8 mouse cellular contexts compared by ENCODE assay signal in genomic region chr12:69513166-69513565, GRCm38 (mm10).
DNase-seq lines count a peak whose midpoint lies in the region; ATAC-seq and TF ChIP-seq lines count a peak whose summit lies in the region.

No protein-coding gene starts in this region.

- H3K4me3 ChIP-seq in kidney, embryonic 16.5 days (ENCODE audit: low read length), result no peak overlapping the region
- no peak overlapping the region for H3K4me3 ChIP-seq in intestine, postnatal 0 days (ENCODE audit: low read depth, low read length)
- no peak overlapping the region for H3K4me3 ChIP-seq in lung, postnatal 0 days (ENCODE audit: low read depth, low read length)
- no peak overlapping the region for H3K4me3 ChIP-seq in stomach, embryonic 15.5 days (replicated peaks)
- no peak overlapping the region for H3K4me3 ChIP-seq in neural tube, embryonic 15.5 days (replicated peaks)

- 58% methylated on average over 4 of the region's 4 CpGs for WGBS in kidney, embryonic 16.5 days
- WGBS in intestine, postnatal 0 days, result 19% methylated on average over 4 of the region's 4 CpGs
- WGBS in lung, postnatal 0 days, result 41% methylated on average over 4 of the region's 4 CpGs
- 33% methylated on average over 4 of the region's 4 CpGs for WGBS in stomach, embryonic 15.5 days
- 75% methylated on average over 4 of the region's 4 CpGs for WGBS in neural tube, embryonic 15.5 days

- H3K4me1 ChIP-seq in kidney, embryonic 16.5 days (ENCODE audit: insufficient read depth, low read length), result peaks cover 11% of the 10 kb centered on the region
- peaks cover 22% of the 10 kb centered on the region; the same call in 1 of the 2 replicates for H3K4me1 ChIP-seq in intestine, postnatal 0 days (replicated peaks; ENCODE audit: control insufficient read depth, insufficient read depth, low read length)
- H3K4me1 ChIP-seq in lung, postnatal 0 days (ENCODE audit: insufficient read depth, low read depth, low read length), result peaks cover 12% of the 10 kb centered on the region; the same call in 1 of the 2 replicates
- peaks cover 9% of the 10 kb centered on the region; the same call in 1 of the 2 replicates for H3K4me1 ChIP-seq in stomach, embryonic 15.5 days
- H3K4me1 ChIP-seq in neural tube, embryonic 15.5 days, result no peaks in the 10 kb centered on the region

- no peaks in the 10 kb centered on the region for H3K27me3 ChIP-seq in kidney, embryonic 16.5 days (ENCODE audit: insufficient read depth, low read length)
- no peaks in the 10 kb centered on the region for H3K27me3 ChIP-seq in intestine, postnatal 0 days (replicated peaks; ENCODE audit: control insufficient read depth, insufficient read depth, low read length)
- no peaks in the 10 kb centered on the region for H3K27me3 ChIP-seq in lung, postnatal 0 days (replicated peaks; ENCODE audit: insufficient read depth, low read length)
- H3K27me3 ChIP-seq in stomach, embryonic 15.5 days (replicated peaks), result no peaks in the 10 kb centered on the region
- no peaks in the 10 kb centered on the region for H3K27me3 ChIP-seq in neural tube, embryonic 15.5 days (replicated peaks)

- H3K9ac ChIP-seq in kidney, embryonic 16.5 days (replicated peaks; ENCODE audit: low read length), result no peak overlapping the region
- no peak overlapping the region for H3K9ac ChIP-seq in intestine, postnatal 0 days (ENCODE audit: low read depth, low read length)
- no peak overlapping the region for H3K9ac ChIP-seq in lung, postnatal 0 days (replicated peaks; ENCODE audit: low read depth)
- H3K9ac ChIP-seq in stomach, embryonic 15.5 days, result no peak overlapping the region
- H3K9ac ChIP-seq in neural tube, embryonic 15.5 days (replicated peaks), result no peak overlapping the region

- no peak overlapping the region for H3K4me2 ChIP-seq in kidney, embryonic 16.5 days (replicated peaks; ENCODE audit: low read depth, low read length)
- 0 out of 2 replicates have a peak overlapping the region, but pooled peaks have one; percentile 21 for H3K4me2 ChIP-seq in intestine, postnatal 0 days (replicated peaks; ENCODE audit: low read depth)
- no peak overlapping the region for H3K4me2 ChIP-seq in lung, postnatal 0 days (replicated peaks; ENCODE audit: low read depth, low read length)
- H3K4me2 ChIP-seq in stomach, embryonic 15.5 days, result no peak overlapping the region
- H3K4me2 ChIP-seq in neural tube, embryonic 15.5 days, result no peak overlapping the region

- no peak overlapping the region for H3K27ac ChIP-seq in kidney, embryonic 16.5 days (ENCODE audit: low read length)
- no peak overlapping the region for H3K27ac ChIP-seq in intestine, postnatal 0 days (ENCODE audit: low read depth, low read length)
- H3K27ac ChIP-seq in lung, postnatal 0 days (ENCODE audit: low read length), result peak overlapping the region; percentile 26; the same call in 1 of the 2 replicates
- peak overlapping the region; percentile 59; the same call in 1 of the 2 replicates for H3K27ac ChIP-seq in stomach, embryonic 15.5 days
- H3K27ac ChIP-seq in neural tube, embryonic 15.5 days (replicated peaks), result no peak overlapping the region

- H3K9me3 ChIP-seq in kidney, embryonic 16.5 days (ENCODE audit: low read length), result no peaks in the 10 kb centered on the region
- H3K9me3 ChIP-seq in intestine, postnatal 0 days (ENCODE audit: control insufficient read depth), result no peaks in the 10 kb centered on the region
- no peaks in the 10 kb centered on the region for H3K9me3 ChIP-seq in lung, postnatal 0 days (ENCODE audit: low read length)
- no peaks in the 10 kb centered on the region for H3K9me3 ChIP-seq in stomach, embryonic 15.5 days
- no peaks in the 10 kb centered on the region for H3K9me3 ChIP-seq in neural tube, embryonic 15.5 days (replicated peaks)

- ATAC-seq in kidney, embryonic 16.5 days (ENCODE audit: low FRiP score, low TSS enrichment), result no peak
- ATAC-seq in intestine, postnatal 0 days, result peak; percentile 56
- ATAC-seq in lung, postnatal 0 days, result peak; percentile 48
- peak; percentile 61 for ATAC-seq in stomach, embryonic 15.5 days (ENCODE audit: insufficient read depth, low FRiP score, low read depth)
- no peak for ATAC-seq in neural tube, embryonic 15.5 days (ENCODE audit: low FRiP score)

- TF ChIP-seq CTCF in intestine, postnatal 0 days (IDR thresholded peaks at IDR 0.05; ENCODE audit: low read depth), result 0 out of 2 replicates have a peak, but pooled peaks have one; percentile 19
- TF ChIP-seq CTCF in lung, postnatal 0 days (IDR thresholded peaks at IDR 0.05), result peak; percentile 17

- H3K36me3 ChIP-seq in kidney, embryonic 16.5 days (ENCODE audit: insufficient read depth, low read length), result no peaks in the 10 kb centered on the region
- no peaks in the 10 kb centered on the region for H3K36me3 ChIP-seq in intestine, postnatal 0 days (ENCODE audit: control insufficient read depth, insufficient read depth)
- no peaks in the 10 kb centered on the region for H3K36me3 ChIP-seq in lung, postnatal 0 days (ENCODE audit: insufficient read depth, low read length)
- H3K36me3 ChIP-seq in stomach, embryonic 15.5 days, result no peaks in the 10 kb centered on the region
- no peaks in the 10 kb centered on the region for H3K36me3 ChIP-seq in neural tube, embryonic 15.5 days

- DNase-seq in kidney, adult 11 months, result peak; percentile 82
- peak; percentile 64 for DNase-seq in lung, postnatal 0 days (ENCODE audit: low spot score)
- no peak for DNase-seq in urinary bladder, postnatal 14 days (ENCODE audit: low spot score)
- DNase-seq in layer of hippocampus, adult 9-11 months, result no peak

- no peak for TF ChIP-seq EP300 in lung, postnatal 0 days (IDR thresholded peaks at IDR 0.05)

Comparison
In these comparisons a context has a peak if more than half of its experiments do, and no peak if none do; other contexts are left out.
1. DNase-seq: peak in kidney, adult 11 months (single experiment) and lung, postnatal 0 days (single experiment); none in urinary bladder, postnatal 14 days (single experiment) and layer of hippocampus, adult 9-11 months (single experiment).
2. ATAC-seq: peak in intestine, postnatal 0 days (single experiment), lung, postnatal 0 days (single experiment) and stomach, embryonic 15.5 days (single experiment); none in kidney, embryonic 16.5 days (single experiment) and neural tube, embryonic 15.5 days (single experiment).
3. H3K27ac ChIP-seq: peak in lung, postnatal 0 days (single experiment) and stomach, embryonic 15.5 days (single experiment); none in kidney, embryonic 16.5 days (single experiment), intestine, postnatal 0 days (single experiment) and neural tube, embryonic 15.5 days (single experiment).